Mouse (Mus musculus) midbrain, embryonic 15.5 days (tissue): Measurements from ENCODE around the gene Rgs17. TPM values are rescaled to one million over a fixed set of nuclear protein-coding genes. Genes with fewer than 3 reads are reported as not detected.
"Not testable (repeated sequence)": the region's sequence is repeated elsewhere in the genome, so short reads cannot be mapped to it uniquely, and the experiment has no call there.

Source experiments
- ATAC-seq: fragments of 200-750 bp; cut with Nextera tagmentation; replicated peaks from 2 replicates; pipeline ENCODE4 v1.8.0; 2017; ENCODE audit warnings: moderate TSS enrichment
- H3K27ac ChIP-seq: fragments of 300-500 bp; sonication (generic); 2 replicates; pipeline ENCODE4 v1.5.1; 2015; ENCODE audit warnings: mild to moderate bottlenecking, inconsistent platforms
- H3K27me3 ChIP-seq: fragments of 300-500 bp; sonication (generic); replicated peaks from 2 replicates; pipeline ENCODE4 v1.6.1; 2015; ENCODE audit warnings: inconsistent platforms
- H3K36me3 ChIP-seq: fragments of 300-500 bp; sonication (generic); replicated peaks from 2 replicates; pipeline ENCODE4 v1.6.1; 2015; ENCODE audit warnings: inconsistent platforms
- H3K4me1 ChIP-seq: fragments of 300-500 bp; sonication (generic); 2 replicates; pipeline ENCODE4 v1.6.1; 2015; ENCODE audit warnings: inconsistent platforms
- H3K4me2 ChIP-seq: fragments of 300-500 bp; sonication (generic); 2 replicates; pipeline ENCODE4 v1.6.1; 2015; ENCODE audit warnings: inconsistent platforms, mild to moderate bottlenecking, moderate library complexity
- H3K4me3 ChIP-seq: fragments of 300-500 bp; sonication (generic); 2 replicates; pipeline ENCODE4 v1.5.1; 2015; ENCODE audit warnings: mild to moderate bottlenecking, inconsistent platforms
- H3K9ac ChIP-seq: fragments of 300-500 bp; sonication (generic); 2 replicates; pipeline ENCODE4 v1.6.1; 2015; ENCODE audit warnings: mild to moderate bottlenecking, inconsistent platforms
- H3K9me3 ChIP-seq: fragments of 300-500 bp; sonication (generic); 2 replicates; pipeline ENCODE4 v1.6.1; 2016; ENCODE audit warnings: inconsistent platforms
- WGBS: fragments of 180-500 bp; shearing (Covaris S2); methylation state at CpG from one replicate; pipeline ENCODE4 v1.1.7; 2015; ENCODE audit warnings: mixed read lengths; 5-methylcytosine and 5-hydroxymethylcytosine counted together
- polyA plus RNA-seq: library from polyadenylated mRNA; unstranded; fragments of >200 nt; fragmentation: Nextera tagmentation; extraction: Ambion mirVana; gene quantifications from 2 replicates; pipeline ENCODE4 v1.2.1, GENCODE M21; 2015

Rgs17 gene
- 27.5 and 29.1 TPM in 2 replicates for polyA plus RNA-seq

DNA sequence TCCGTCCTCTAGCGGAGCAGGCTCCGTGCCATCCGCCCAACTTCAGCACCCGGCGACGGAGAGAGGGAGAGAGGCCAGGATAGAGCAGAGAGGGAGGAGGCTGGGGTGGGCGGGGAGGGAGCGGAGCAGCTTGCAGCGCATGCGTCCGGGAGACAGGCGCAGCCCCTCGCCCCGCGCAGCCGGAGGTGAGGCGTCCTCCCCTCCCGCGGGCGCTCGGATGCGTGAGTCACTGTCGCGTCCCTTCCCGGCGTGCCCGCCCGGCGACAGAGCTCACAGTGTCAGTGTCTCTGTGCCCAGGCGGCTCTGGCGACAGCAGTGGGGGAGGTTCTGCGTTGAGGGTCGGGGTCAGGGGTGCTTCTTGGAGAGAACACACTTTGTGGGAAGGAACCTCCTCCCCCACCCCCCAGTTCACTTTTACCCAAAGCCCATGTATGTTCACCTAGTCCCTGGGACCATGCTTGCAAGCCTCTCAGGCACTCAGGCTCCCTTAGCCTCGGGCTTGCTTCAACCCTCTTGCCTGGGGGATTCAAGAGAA is at the start of gene Rgs17:
TSS of gene Rgs17 (minus strand) at position 107 of the 535 bp plus-strand sequence.
- Histone ChIP-seq H3K4me3 (peak within 1 kb of the TSS; percentile 96), H3K27me3 (no peaks in the 10 kb centered on the region), H3K9me3 (no peaks in the 10 kb centered on the region), H3K4me2 (peak within 1 kb of the TSS; percentile 78), H3K9ac (peak within 1 kb of the TSS; percentile 89), H3K4me1 (peaks cover 24% of the 10 kb centered on the region), H3K36me3 (no peaks in the 10 kb centered on the region), H3K27ac (peak within 1 kb of the TSS; percentile 82)
- WGBS = 0% methylated on average over 30 of the region's 35 CpGs
- ATAC-seq = peak; percentile 95

DNA sequence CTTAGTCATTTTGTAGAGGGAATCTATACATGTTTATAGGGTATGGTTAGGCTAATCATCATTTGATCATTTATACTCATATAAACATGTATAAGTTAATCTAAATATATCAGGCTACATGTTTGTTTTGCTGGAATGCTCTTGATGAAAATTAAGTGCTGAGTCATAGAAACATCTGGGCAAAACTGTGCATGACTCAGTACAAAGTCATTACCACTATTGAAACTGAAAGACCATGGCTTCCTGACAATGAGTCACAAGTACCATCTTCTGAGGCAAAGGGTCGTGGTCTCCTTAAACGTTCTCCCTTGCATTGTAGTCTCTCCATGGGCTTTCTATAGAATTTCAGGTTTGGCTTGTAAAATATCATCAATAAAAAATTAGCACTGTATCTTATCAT is 45.5 kb upstream of the Rgs17 start:
- Histone ChIP-seq H3K27ac (no peak overlapping the region), H3K36me3 (no peaks in the 10 kb centered on the region), H3K9ac (no peak overlapping the region), H3K4me3 (no peak overlapping the region), H3K9me3 (no peaks in the 10 kb centered on the region), H3K4me2 (no peak overlapping the region), H3K27me3 (no peaks in the 10 kb centered on the region), H3K4me1 (no peaks in the 10 kb centered on the region)
- 74% methylated on average over 2 of the region's 2 CpGs for WGBS
- no peak for ATAC-seq

DNA sequence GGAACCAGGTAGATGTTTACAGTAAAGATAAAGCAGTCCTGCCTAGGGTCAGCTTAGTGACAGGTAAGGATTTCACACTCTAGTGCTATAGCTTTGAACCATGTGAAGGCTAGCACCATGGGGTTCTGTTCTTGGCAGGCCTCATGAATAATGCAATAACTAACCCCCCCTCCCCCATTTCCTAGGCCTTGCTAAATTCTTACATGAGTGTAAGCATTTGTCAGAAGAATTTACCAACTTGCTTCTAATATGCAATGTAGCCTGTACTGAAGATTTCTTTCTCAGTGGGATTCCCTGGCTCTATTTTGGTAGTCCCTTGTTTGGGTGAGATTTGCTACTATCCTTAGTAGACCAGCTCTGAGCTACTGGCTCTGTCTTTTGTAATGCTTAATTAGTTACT is 31.6 kb upstream of the Rgs17 start:
- ATAC-seq, H3K9me3 ChIP-seq, H3K27ac ChIP-seq, H3K4me1 ChIP-seq, H3K36me3 ChIP-seq, H3K9ac ChIP-seq, H3K4me2 ChIP-seq, H3K27me3 ChIP-seq, H3K4me3 ChIP-seq: not testable (repeated sequence)

DNA sequence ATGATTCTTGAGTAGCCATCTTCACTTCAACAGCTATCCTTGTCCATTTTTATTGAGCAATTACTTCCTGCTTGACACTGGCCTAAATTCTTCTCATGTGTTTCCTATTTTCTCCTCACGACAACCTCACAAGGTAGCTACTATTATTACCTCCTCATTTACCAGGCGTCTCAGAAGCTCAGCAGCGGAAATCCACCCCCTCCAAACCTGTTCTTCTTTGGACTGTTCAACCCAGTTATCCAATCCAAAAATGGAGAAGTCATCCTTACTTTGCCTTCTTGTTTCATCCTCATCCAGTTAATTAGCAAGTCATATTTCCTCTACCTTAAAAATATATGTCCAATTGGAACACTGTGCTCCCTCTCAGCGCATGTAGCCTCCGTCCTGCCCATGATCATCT is 2.1 kb upstream of the Rgs17 start:
- Histone ChIP-seq H3K36me3 (no peaks in the 10 kb centered on the region), H3K4me3 (no peak overlapping the region), H3K27me3 (no peaks in the 10 kb centered on the region), H3K4me2 (no peak overlapping the region), H3K27ac (no peak overlapping the region), H3K9ac (no peak overlapping the region), H3K9me3 (no peaks in the 10 kb centered on the region), H3K4me1 (peaks cover 24% of the 10 kb centered on the region)
- 88% methylated on average over 5 of the region's 5 CpGs for WGBS
- no peak for ATAC-seq

DNA sequence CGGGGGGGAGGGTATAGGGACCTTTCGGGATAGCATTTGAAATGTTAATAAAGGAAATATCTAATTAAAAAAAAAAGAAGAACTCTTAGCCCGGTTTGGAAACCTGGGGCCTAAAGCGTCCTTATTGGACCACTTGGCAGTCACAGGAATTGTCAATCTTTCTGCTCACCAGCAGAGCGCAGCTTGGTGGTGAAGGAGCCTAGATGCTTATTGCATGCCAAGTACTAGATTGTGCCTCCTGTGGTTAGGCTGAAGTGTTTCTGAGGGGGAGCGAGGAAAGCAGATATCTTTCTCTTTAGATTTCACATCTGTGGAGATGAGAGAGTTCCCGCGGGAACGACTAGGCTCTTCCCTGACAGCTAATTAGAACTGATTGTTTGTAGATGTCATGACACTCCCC is 896 bp upstream of the Rgs17 start:
- Histone ChIP-seq H3K9ac (no peak overlapping the region), H3K36me3 (no peaks in the 10 kb centered on the region), H3K4me3 (no peak overlapping the region), H3K27me3 (no peaks in the 10 kb centered on the region), H3K9me3 (no peaks in the 10 kb centered on the region), H3K4me2 (peak overlapping the region; percentile 78; the same call in 1 of the 2 replicates), H3K27ac (0 out of 2 replicates have a peak overlapping the region, but pooled peaks have one; percentile 82), H3K4me1 (peaks cover 24% of the 10 kb centered on the region)
- WGBS = 10% methylated on average over 9 of the region's 9 CpGs
- ATAC-seq = peak; percentile 31; the same call in 1 of the 2 replicates

DNA sequence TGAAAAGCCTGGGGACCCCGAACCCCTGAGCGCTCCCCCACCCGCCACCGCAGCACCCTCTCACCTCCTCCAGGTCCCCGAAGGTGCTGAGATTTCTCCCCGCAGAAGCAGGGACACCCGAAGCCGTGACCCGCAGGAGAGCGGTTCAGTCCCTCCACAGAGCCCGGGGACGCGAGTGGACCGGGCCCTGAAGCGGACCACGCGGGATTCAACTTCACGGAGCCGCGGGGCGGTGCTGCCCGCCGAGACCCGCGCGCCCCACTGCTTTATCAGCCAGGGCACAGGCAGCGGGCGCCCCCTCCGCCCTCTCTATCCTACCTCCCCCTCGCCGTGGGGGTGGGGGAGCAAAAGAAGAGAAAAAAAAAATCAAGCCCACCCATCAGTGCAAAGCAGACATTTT is 429 bp downstream of the Rgs17 start:
- Histone ChIP-seq H3K4me1 (peaks cover 24% of the 10 kb centered on the region), H3K4me3 (peak overlapping the region; percentile 96), H3K9ac (peak overlapping the region; percentile 89), H3K9me3 (no peaks in the 10 kb centered on the region), H3K36me3 (no peaks in the 10 kb centered on the region), H3K27ac (peak overlapping the region; percentile 82), H3K4me2 (peak overlapping the region; percentile 78), H3K27me3 (no peaks in the 10 kb centered on the region)
- WGBS = under 1% methylated on average over 31 of the region's 31 CpGs
- peak; percentile 63 for ATAC-seq

DNA sequence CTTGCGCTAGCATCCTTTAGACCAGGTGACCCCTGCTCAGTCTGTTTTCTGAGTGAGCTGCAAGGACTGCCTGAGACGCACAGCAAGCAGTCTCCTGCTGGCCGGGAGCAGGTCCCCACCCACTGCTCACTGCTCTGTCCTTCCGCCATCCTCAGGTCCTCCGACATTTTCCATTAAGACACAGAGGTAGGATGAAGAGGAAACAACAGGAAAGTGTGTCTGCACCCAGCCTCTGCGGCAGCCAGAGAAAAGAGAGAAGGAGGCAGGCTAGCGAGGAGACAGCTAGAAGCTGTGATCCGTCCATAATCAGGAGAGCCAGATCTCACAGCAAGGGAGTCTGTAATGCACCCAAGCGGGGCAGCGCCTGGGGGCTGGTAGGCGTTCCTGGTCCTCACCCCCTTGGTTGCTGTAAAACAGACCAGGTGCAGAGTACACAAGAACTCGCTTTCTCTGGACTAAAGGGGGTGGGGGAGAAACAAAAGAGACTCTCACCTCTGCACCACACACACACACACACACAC is 1.1 kb downstream of the Rgs17 start:
- ATAC-seq = peak; percentile 56
- H3K27ac ChIP-seq = peak overlapping the region; percentile 82
- H3K36me3 ChIP-seq = no peaks in the 10 kb centered on the region
- no peaks in the 10 kb centered on the region for H3K9me3 ChIP-seq
- H3K27me3 ChIP-seq = no peaks in the 10 kb centered on the region
- peak overlapping the region; percentile 78 for H3K4me2 ChIP-seq
- peak overlapping the region; percentile 89 for H3K9ac ChIP-seq
- H3K4me1 ChIP-seq = peaks cover 24% of the 10 kb centered on the region
- WGBS = 1% methylated on average over 12 of the region's 12 CpGs
- peak overlapping the region; percentile 96 for H3K4me3 ChIP-seq

DNA sequence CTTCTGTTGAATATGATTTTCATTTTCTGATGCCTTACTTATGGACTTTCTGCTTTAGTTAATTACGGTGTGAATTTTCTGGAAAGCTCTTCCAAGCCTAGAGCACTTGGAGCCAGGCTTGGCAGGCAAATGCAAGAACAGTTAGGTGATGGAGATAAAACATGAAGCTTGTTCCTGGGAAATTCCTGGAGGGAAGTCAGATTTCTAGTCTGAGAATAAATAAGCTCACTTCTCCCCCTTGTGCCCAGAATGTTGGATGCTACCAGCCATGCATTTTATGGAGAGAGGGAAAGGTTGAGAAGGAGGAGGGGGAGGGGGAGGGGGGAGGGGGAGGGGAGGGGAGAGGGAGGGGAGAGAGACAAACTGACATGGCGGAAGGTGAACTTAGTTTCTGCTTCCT is 17.8 kb downstream of the Rgs17 start:
- Histone ChIP-seq H3K27me3 (no peaks in the 10 kb centered on the region), H3K4me2 (no peak overlapping the region), H3K9ac (no peak overlapping the region), H3K9me3 (no peaks in the 10 kb centered on the region), H3K4me3 (no peak overlapping the region), H3K36me3 (no peaks in the 10 kb centered on the region), H3K4me1 (no peaks in the 10 kb centered on the region), H3K27ac (no peak overlapping the region)
- no peak for ATAC-seq
- 97% methylated on average over 2 of the region's 2 CpGs for WGBS

DNA sequence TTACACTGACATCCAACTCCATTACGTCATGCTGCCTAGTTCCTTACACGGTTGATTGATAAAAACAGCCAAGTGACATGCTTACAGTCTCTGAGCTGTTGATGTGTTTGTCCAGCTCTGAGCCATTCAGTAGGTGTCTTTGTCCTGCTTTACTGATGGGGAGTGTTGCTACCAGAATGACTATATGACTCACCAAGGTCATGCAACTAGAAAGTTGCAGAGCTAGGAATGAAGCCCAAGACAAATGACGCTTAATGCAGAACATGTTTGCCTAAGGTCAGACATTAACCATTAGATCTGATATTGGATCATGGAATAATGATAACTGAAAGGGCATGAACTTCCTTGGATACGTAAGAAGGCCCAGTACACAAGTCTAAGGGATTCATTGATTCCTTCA is 20.4 kb downstream of the Rgs17 start:
- no peaks in the 10 kb centered on the region for H3K27me3 ChIP-seq
- no peak overlapping the region for H3K4me2 ChIP-seq
- H3K4me1 ChIP-seq = no peaks in the 10 kb centered on the region
- H3K4me3 ChIP-seq = no peak overlapping the region
- H3K36me3 ChIP-seq = no peaks in the 10 kb centered on the region
- no peak overlapping the region for H3K9ac ChIP-seq
- no peaks in the 10 kb centered on the region for H3K9me3 ChIP-seq
- ATAC-seq = no peak
- H3K27ac ChIP-seq = no peak overlapping the region
- WGBS = 83% methylated on average over 4 of the region's 4 CpGs

DNA sequence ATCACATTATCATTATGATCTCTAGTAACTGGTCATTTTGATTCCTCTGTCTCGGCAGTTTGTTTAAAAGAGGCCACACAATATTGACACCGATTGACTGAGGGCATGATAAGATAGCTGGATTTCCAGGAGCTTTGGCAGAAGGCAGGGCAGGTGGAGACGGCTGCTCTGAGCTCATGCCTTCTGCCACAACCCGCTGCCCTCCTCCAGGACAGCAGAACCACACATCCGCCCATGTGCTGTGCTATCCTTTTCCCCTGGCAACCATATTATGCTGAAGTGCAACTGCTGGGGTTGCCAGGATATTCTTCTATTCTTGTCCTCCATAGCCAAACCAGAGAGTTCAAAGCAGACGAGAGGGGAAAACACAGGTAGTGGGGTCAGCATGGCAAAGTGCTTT is 21.5 kb downstream of the Rgs17 start:
- H3K4me2 ChIP-seq = no peak overlapping the region
- no peak for ATAC-seq
- no peaks in the 10 kb centered on the region for H3K4me1 ChIP-seq
- WGBS = 85% methylated on average over 6 of the region's 6 CpGs
- no peak overlapping the region for H3K9ac ChIP-seq
- H3K4me3 ChIP-seq = no peak overlapping the region
- H3K27me3 ChIP-seq = no peaks in the 10 kb centered on the region
- H3K27ac ChIP-seq = no peak overlapping the region
- no peaks in the 10 kb centered on the region for H3K9me3 ChIP-seq
- no peaks in the 10 kb centered on the region for H3K36me3 ChIP-seq

DNA sequence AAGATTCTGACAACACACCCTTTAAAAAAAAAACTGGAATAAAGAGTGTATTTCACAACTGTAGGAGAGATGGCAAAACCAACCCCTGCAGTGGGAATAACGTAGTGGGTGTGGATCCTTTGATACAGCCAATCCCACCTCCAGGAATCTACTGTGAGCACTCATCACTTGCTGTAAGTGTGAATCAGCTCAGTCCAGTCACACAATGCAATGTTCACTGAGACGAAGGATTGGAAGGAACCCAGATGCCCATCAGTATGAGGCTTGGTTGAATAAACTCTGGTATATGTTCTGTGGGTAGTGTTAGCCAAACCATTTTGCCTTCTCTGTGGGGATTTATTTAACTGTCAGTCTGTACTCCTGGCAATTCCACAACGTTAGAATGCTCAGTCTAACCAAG is 45.1 kb downstream of the Rgs17 start:
- Histone ChIP-seq H3K9ac (no peak overlapping the region), H3K4me3 (no peak overlapping the region), H3K36me3 (no peaks in the 10 kb centered on the region), H3K4me1 (no peaks in the 10 kb centered on the region; the same call in 1 of the 2 replicates), H3K4me2 (no peak overlapping the region), H3K9me3 (no peaks in the 10 kb centered on the region), H3K27me3 (no peaks in the 10 kb centered on the region), H3K27ac (no peak overlapping the region)
- no peak for ATAC-seq
- 75% methylated on average over 3 of the region's 3 CpGs for WGBS

DNA sequence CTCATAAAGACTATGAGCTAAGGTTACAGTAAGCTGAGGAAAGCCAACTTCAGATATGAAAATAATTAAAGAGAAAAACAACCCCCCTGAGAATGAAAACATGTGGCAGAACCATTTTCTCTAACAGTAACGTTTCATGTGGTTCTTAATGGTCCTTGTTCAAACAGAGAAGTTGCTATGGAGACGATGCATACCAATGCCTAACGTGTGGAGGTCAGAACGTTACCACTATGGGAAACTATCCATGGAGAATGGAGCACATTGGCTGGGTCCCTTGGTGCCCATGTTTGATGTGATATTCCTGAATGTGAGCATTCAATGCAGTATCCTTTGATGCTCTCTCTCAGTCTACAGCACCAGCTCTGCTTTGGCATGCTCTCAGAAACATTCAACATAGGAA is 51.1 kb downstream of the Rgs17 start:
- Histone ChIP-seq H3K4me1 (0 out of 2 replicates have a peak, but pooled peaks cover 8% of the 10 kb centered on the region), H3K27ac (no peak overlapping the region), H3K9ac (no peak overlapping the region), H3K4me2 (no peak overlapping the region), H3K9me3 (no peaks in the 10 kb centered on the region), H3K4me3 (no peak overlapping the region), H3K36me3 (no peaks in the 10 kb centered on the region), H3K27me3 (no peaks in the 10 kb centered on the region)
- 44% methylated on average over 4 of the region's 4 CpGs for WGBS
- ATAC-seq = 0 out of 2 replicates have a peak, but pooled peaks have one; percentile 29

DNA sequence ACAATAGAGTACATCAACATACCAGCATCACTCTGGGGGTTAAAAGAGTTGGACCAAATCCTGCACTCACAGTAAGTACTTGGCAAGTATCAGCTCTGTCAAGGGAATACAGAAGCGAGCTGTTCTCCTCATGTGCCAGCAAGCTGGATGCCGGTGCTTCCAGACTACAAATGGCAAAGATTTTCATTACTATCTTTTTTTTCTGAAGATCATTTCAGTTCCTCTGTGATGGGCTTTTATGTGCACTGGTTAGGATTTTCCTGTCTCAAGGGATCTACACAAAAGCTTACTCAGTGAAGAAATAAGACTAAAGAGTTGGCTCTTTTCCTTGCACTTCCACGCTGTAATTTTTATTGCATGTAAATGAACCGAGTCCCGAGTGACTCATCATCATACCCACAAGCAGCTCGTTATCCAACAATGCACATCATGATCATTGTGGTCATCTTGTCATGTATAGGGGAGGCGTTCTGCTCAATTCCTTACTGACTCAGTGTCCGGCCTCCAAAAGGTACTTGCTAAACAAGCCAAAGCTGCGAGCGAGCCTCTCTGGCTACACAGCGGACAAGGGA is 54.1 kb downstream of the Rgs17 start:
- Histone ChIP-seq H3K27ac (no peak overlapping the region), H3K4me1 (0 out of 2 replicates have a peak, but pooled peaks cover 8% of the 10 kb centered on the region), H3K27me3 (no peaks in the 10 kb centered on the region), H3K4me2 (no peak overlapping the region), H3K9ac (no peak overlapping the region), H3K36me3 (0 out of 2 replicates have a peak, but pooled peaks cover 2% of the 10 kb centered on the region), H3K9me3 (no peaks in the 10 kb centered on the region), H3K4me3 (no peak overlapping the region)
- WGBS = 62% methylated on average over 11 of the region's 11 CpGs
- peak; percentile 28; the same call in 1 of the 2 replicates for ATAC-seq
